Mouse (Mus musculus) liver, embryonic 11.5 days (tissue): ENCODE measurements around the gene Sytl1. TPM values are rescaled to one million over a fixed set of nuclear protein-coding genes. Genes with fewer than 3 reads are reported as not detected.

Source experiments
- ATAC-seq: fragments of 200-750 bp; cut with Nextera tagmentation; replicated peaks from 2 replicates; pipeline ENCODE4 v1.8.0; 2017; ENCODE audit warnings: moderate number of reproducible peaks, mild to moderate bottlenecking, moderate TSS enrichment, moderate library complexity; ENCODE audit not compliant: low FRiP score
- DNase-seq: peaks from one replicate; pipeline ENCODE4 v3.0.0-alpha.2; 2017; ENCODE audit warnings: low spot score
- H3K27ac ChIP-seq: fragments of 300-500 bp; sonication (generic); 2 replicates; pipeline ENCODE4 v1.5.1; 2014; ENCODE audit warnings: mild to moderate bottlenecking, low read depth, low read length, control low read depth
- H3K27me3 ChIP-seq: fragments of 300-500 bp; sonication (generic); replicated peaks from 2 replicates; pipeline ENCODE4 v1.6.1; 2014; ENCODE audit warnings: low read length, mixed read lengths; ENCODE audit not compliant: control insufficient read depth, insufficient read depth
- H3K36me3 ChIP-seq: fragments of 300-500 bp; sonication (generic); 2 replicates; pipeline ENCODE4 v1.6.1; 2014; ENCODE audit warnings: mild to moderate bottlenecking, low read length, moderate library complexity, mixed read lengths; ENCODE audit not compliant: control insufficient read depth, insufficient read depth
- H3K4me1 ChIP-seq: fragments of 300-500 bp; sonication (generic); replicated peaks from 2 replicates; pipeline ENCODE4 v1.6.1; 2014; ENCODE audit warnings: low read length, mixed read lengths; ENCODE audit not compliant: control insufficient read depth, insufficient read depth
- H3K4me2 ChIP-seq: fragments of 300-500 bp; sonication (generic); 2 replicates; pipeline ENCODE4 v1.6.1; 2014; ENCODE audit warnings: mild to moderate bottlenecking, control low read depth, moderate library complexity
- H3K4me3 ChIP-seq: fragments of 300-500 bp; sonication (generic); 2 replicates; pipeline ENCODE4 v1.5.1; 2014; ENCODE audit warnings: low read depth, low read length, control low read depth
- H3K9ac ChIP-seq: fragments of 300-500 bp; sonication (generic); 2 replicates; pipeline ENCODE4 v1.6.1; 2014; ENCODE audit warnings: low read depth, low read length, control low read depth
- H3K9me3 ChIP-seq: fragments of 300-500 bp; sonication (generic); 2 replicates; pipeline ENCODE4 v1.6.1; 2016; ENCODE audit warnings: low read length, inconsistent platforms, mixed read lengths; ENCODE audit not compliant: control insufficient read depth
- WGBS: fragments of 180-500 bp; shearing (Covaris S2); extraction: QIAGEN DNeasy Blood & Tissue Kit; methylation state at CpG from one replicate; pipeline ENCODE4 v1.1.7; 2014; 5-methylcytosine and 5-hydroxymethylcytosine counted together
- polyA plus RNA-seq: library from polyadenylated mRNA; unstranded; fragments of >200 nt; fragmentation: Nextera tagmentation; extraction: Ambion mirVana; gene quantifications from 2 replicates; pipeline ENCODE4 v1.2.1, GENCODE M21; 2014

Gene Sytl1
- polyA plus RNA-seq, 1 experiment from 2014 or later = 0.52 TPM

- 20% methylated on average over 5 of the region's 5 CpGs for WGBS
Measured at GRCm38 (mm10) chr4:133285950-133286349, 23.0 kb upstream of the Sytl1 start.

GRCm38 (mm10) chr4:133285299-133285698 lies 22.4 kb upstream of the Sytl1 start:
- DNase-seq (no peak), ATAC-seq (peak; percentile 75)
- H3K36me3 ChIP-seq = no peaks in the 10 kb centered on the region
- H3K4me2 ChIP-seq = peak overlapping the region; percentile 16
- H3K4me1 ChIP-seq = peaks cover 31% of the 10 kb centered on the region
- H3K27ac ChIP-seq = peak overlapping the region; percentile 54
- H3K9ac ChIP-seq = no peak overlapping the region
- 42% methylated on average over 3 of the region's 3 CpGs for WGBS
- H3K9me3 ChIP-seq = no peaks in the 10 kb centered on the region
- no peaks in the 10 kb centered on the region for H3K27me3 ChIP-seq
- H3K4me3 ChIP-seq = no peak overlapping the region

More at GRCm38 (mm10) chr4:133285950-133286349, 23.0 kb upstream of the Sytl1 start:
- Histone ChIP-seq H3K36me3 (no peaks in the 10 kb centered on the region), H3K9me3 (no peaks in the 10 kb centered on the region), H3K27me3 (no peaks in the 10 kb centered on the region), H3K27ac (peak overlapping the region; percentile 54; the same call in 1 of the 2 replicates), H3K4me1 (peaks cover 31% of the 10 kb centered on the region), H3K4me3 (no peak overlapping the region), H3K9ac (no peak overlapping the region), H3K4me2 (peak overlapping the region; percentile 16)
- ATAC-seq = peak; percentile 91
- DNase-seq = peak; percentile 67

- no peaks in the 10 kb centered on the region for H3K9me3 ChIP-seq
- no peak overlapping the region for H3K4me2 ChIP-seq
- peaks cover 40% of the 10 kb centered on the region for H3K4me1 ChIP-seq
- no peaks in the 10 kb centered on the region for H3K36me3 ChIP-seq
- H3K27ac ChIP-seq = no peak overlapping the region
- H3K4me3 ChIP-seq = no peak overlapping the region
- H3K27me3 ChIP-seq = no peaks in the 10 kb centered on the region
- ATAC-seq (no peak), DNase-seq (no peak)
- no peak overlapping the region for H3K9ac ChIP-seq
- WGBS = 33% methylated on average over 4 of the region's 4 CpGs
Measured at GRCm38 (mm10) chr4:133282656-133283055, 19.7 kb upstream of the Sytl1 start.

- 24% methylated on average over 5 of the region's 5 CpGs for WGBS
- H3K27ac ChIP-seq = peak overlapping the region; percentile 69; the same call in 1 of the 2 replicates
- H3K4me3 ChIP-seq = no peak overlapping the region
- H3K36me3 ChIP-seq = no peaks in the 10 kb centered on the region
- ATAC-seq = no peak
- H3K9me3 ChIP-seq = no peaks in the 10 kb centered on the region
- peak overlapping the region; percentile 4; the same call in 1 of the 2 replicates for H3K4me2 ChIP-seq
- no peak for DNase-seq
- H3K4me1 ChIP-seq = peaks cover 40% of the 10 kb centered on the region
- no peaks in the 10 kb centered on the region for H3K27me3 ChIP-seq
- H3K9ac ChIP-seq = no peak overlapping the region
Measured at GRCm38 (mm10) chr4:133281951-133282481, 19.1 kb upstream of the Sytl1 start.

- H3K27ac ChIP-seq = peak overlapping the region; percentile 69
- WGBS = 29% methylated on average over 7 of the region's 7 CpGs
Measured at GRCm38 (mm10) chr4:133281513-133281912, 18.6 kb upstream of the Sytl1 start.

GRCm38 (mm10) chr4:133278482-133278881 lies 15.6 kb upstream of the Sytl1 start:
- H3K4me1 ChIP-seq = peaks cover 30% of the 10 kb centered on the region; the same call in 1 of the 2 replicates
- peak overlapping the region; percentile 77 for H3K9ac ChIP-seq
- WGBS = 85% methylated on average over 3 of the region's 3 CpGs
- no peak for DNase-seq
- H3K27me3 ChIP-seq = no peaks in the 10 kb centered on the region
- peak overlapping the region; percentile 90 for H3K4me2 ChIP-seq
- no peak overlapping the region for H3K4me3 ChIP-seq
- H3K9me3 ChIP-seq = no peaks in the 10 kb centered on the region
- no peak for ATAC-seq
- H3K36me3 ChIP-seq = no peaks in the 10 kb centered on the region; the same call in 1 of the 2 replicates
- peak overlapping the region; percentile 62 for H3K27ac ChIP-seq

More at GRCm38 (mm10) chr4:133281513-133281912, 18.6 kb upstream of the Sytl1 start:
- H3K36me3 ChIP-seq = no peaks in the 10 kb centered on the region
- H3K27me3 ChIP-seq = no peaks in the 10 kb centered on the region
- H3K4me3 ChIP-seq = no peak overlapping the region
- ATAC-seq = no peak
- no peak overlapping the region for H3K9ac ChIP-seq
- DNase-seq = no peak
- peaks cover 39% of the 10 kb centered on the region for H3K4me1 ChIP-seq
- H3K9me3 ChIP-seq = no peaks in the 10 kb centered on the region
- H3K4me2 ChIP-seq = no peak overlapping the region

GRCm38 (mm10) chr4:133278067-133278466 lies 15.2 kb upstream of the Sytl1 start:
- H3K27ac ChIP-seq = peak overlapping the region; percentile 62
- ATAC-seq (no peak), DNase-seq (no peak)
- no peaks in the 10 kb centered on the region for H3K27me3 ChIP-seq
- peaks cover 30% of the 10 kb centered on the region; the same call in 1 of the 2 replicates for H3K4me1 ChIP-seq
- no peaks in the 10 kb centered on the region; the same call in 1 of the 2 replicates for H3K36me3 ChIP-seq
- H3K4me2 ChIP-seq = peak overlapping the region; percentile 90
- no peaks in the 10 kb centered on the region for H3K9me3 ChIP-seq
- 22% methylated on average over 6 of the region's 6 CpGs for WGBS
- H3K4me3 ChIP-seq = peak overlapping the region; percentile 66
- peak overlapping the region; percentile 77 for H3K9ac ChIP-seq

- Histone ChIP-seq H3K9me3 (no peaks in the 10 kb centered on the region), H3K27ac (peak within 1 kb of the TSS; percentile 62), H3K27me3 (no peaks in the 10 kb centered on the region), H3K36me3 (no peaks in the 10 kb centered on the region; the same call in 1 of the 2 replicates), H3K4me2 (peak within 1 kb of the TSS; percentile 90), H3K9ac (peak within 1 kb of the TSS; percentile 77), H3K4me3 (peak within 1 kb of the TSS; percentile 66), H3K4me1 (peaks cover 30% of the 10 kb centered on the region)
- DNase-seq (peak; percentile 93), ATAC-seq (peak; percentile 93)
- under 1% methylated on average over 73 of the region's 73 CpGs for WGBS
Measured at GRCm38 (mm10) chr4:133277104-133278026, 14.5 kb upstream of the Sytl1 start, which contains the start of gene Tmem222. Gene Tmem222 (minus strand): TSS chr4:133277792.
